Mouse (Mus musculus) fibroblast of lung, adult 2 months (primary cell): ENCODE measurements around the gene Prkab2.

ENCODE experiments used
- DNase-seq: peaks from one replicate; pipeline ENCODE4 v3.0.0-alpha.2; 2011; ENCODE audit warnings: low read depth

Gene Prkab2

DNA sequence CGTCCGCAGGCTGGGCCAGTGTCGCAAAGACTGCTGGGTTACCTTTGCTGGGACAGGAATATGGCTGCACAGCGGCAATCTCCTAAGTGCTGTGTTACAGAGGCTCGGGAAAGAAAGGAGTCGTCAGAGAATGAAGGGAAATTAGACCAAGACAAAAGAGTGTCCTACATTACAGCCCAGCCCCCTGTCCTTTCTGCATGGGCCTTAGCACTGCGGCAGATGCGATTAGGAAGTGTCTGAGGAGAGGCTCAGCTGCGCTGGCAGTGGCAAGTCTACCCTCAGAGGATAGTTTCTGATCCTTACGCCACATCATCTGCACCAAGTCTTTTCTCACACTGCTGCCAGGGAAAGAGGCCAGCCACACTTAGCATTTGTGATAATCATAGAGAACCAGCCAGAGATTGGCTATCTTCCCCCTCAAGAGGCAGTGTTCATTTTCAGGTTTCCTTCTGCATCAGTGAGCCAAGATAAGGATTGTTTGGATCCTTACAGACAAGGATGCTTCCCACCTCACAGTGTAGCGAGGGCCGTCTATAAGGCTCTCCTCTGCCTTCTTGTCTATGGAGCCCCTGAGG, 33.5 kb downstream of the Prkab2 start:
- DNase-seq = no peak

- DNase-seq = no peak
Observed at GRCm38 (mm10) chr3:97693806-97694205, 35.8 kb downstream of the Prkab2 start.

GRCm38 (mm10) chr3:97696866-97697265, 38.9 kb downstream of the Prkab2 start:
- DNase-seq = no peak

DNA sequence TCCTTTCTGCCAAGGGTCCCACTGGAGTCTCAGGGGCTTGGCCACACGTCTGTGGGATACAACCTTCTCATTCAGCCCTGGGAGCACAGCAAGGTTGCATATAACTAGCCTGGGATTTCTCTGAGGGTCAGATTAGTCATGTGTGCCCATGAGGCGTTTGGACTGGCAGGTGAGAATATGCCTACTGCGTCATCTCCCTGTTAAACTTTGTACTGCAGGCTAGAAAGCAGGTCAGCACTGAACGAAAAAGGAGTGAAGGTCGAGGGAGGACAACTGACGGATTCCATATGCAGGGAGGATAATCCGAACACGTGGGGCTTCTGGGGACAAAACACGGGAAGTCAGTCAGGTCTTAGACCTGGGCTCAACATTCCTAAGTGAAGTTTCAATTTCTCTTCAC, 39.3 kb downstream of the Prkab2 start:
- DNase-seq = no peak

- no peak for DNase-seq
Observed at GRCm38 (mm10) chr3:97699061-97699460, 41.1 kb downstream of the Prkab2 start.

GRCm38 (mm10) chr3:97701198-97701597, 43.2 kb downstream of the Prkab2 start:
- DNase-seq = no peak

DNA sequence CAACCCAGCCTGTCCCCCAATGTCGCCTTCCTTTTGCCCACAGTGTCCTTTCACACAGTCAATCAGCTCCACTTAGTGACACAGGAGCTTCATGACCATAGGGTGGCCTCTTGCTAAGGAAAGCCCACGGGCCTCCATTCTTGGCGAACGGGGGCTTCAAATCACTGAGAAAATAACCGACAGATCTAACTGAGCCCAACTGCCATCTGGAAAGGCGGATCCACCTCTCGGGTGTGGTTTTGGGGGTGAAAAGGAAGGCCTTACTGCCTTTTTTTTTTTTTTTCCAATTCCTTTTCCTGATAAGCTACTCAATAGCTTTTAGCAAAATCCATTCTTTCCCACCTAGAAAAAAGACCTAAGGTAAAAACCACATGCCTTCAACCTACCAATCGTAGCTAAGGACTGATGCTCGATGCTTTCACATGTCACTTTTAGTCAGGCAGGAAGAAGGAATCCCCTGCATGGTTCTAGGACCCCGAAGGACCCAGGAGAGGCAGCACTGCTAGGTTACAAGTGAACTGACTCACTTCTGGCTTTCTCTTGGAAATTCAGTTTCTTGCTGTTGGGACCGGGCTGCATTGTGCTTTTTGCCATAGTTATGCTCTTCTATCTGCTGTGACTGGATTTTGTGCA, 44.6 kb downstream of the Prkab2 start:
- no peak for DNase-seq

DNA sequence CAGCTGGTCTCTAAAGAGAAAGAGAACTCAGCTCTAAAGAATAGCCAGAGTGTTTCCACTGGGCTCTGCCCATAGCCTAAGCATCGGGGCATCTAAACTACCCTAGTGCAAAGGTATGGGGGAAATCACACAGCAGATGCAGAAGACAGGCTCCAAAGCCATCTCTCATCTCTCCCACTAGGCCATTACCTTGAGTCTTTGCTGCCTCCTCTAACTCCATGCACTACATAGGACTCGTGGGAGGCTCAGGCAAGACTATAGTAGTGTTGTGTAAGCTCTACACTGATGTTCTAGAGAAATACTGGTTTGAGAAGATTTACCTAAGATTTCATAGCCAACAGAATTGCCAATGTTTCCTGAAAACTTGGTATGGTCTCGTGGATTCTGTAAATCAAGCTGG, 47.5 kb downstream of the Prkab2 start:
- DNase-seq = no peak

- DNase-seq = no peak
Observed at GRCm38 (mm10) chr3:97706561-97706960, 48.6 kb downstream of the Prkab2 start.

DNA sequence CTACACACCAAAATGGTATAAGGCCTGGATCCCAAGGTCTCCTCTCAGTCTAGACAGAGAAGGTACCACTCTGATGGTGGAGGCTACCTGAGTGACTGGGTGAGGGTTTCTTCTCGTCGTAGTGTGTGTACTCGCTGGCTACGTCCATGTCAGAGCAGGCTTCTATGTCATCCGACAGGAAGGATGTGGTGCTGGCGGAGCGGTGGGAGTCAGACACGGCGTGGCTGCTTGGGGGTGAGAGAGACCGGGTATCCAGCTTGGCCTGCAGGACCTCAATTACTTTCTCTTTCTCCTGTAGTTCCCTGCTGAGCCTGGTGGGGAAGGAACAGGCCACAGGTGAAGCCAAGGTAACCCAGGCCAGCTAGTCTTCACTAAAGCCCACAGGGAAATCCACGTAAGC, 52.1 kb downstream of the Prkab2 start:
- DNase-seq = no peak

DNA sequence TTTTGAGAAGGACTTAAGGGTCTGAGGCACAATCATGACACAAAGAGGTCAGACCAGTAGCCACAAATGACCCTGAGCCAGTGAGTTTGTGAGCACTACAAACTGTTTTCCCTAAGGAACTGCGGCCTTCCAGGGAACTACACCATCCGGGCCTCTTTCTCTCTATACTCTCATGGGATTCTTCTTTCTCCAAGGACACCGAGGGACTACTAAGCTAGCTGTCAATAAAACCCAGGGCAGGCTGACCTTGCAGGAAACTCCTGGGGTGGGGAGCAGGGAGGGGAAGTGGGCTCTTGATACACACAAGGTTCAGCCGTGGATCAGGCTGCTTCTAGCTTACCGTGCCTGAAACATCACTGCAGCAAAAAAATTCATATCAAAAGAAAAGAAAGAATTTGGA, 52.9 kb downstream of the Prkab2 start:
- no peak for DNase-seq

- DNase-seq = no peak
Observed at GRCm38 (mm10) chr3:97715922-97716321, 57.9 kb downstream of the Prkab2 start.

GRCm38 (mm10) chr3:97719116-97719515, 61.1 kb downstream of the Prkab2 start:
- no peak for DNase-seq
